Mouse (Mus musculus) myocyte (in vitro differentiated cells): ENCODE results near the gene Dnajc28. TPM values are rescaled to one million over a fixed set of nuclear protein-coding genes. Genes with fewer than 3 reads are reported as not detected.

Experiments used
- H3K27me3 ChIP-seq: one replicate; pipeline ENCODE4 v1.6.1; 2011; ENCODE audit not compliant: control insufficient read depth, insufficient read depth, insufficient read length
- H3K36me3 ChIP-seq: one replicate; pipeline ENCODE4 v1.6.1; 2011; ENCODE audit not compliant: control insufficient read depth, insufficient read depth
- H3K4me2 ChIP-seq: one replicate; pipeline ENCODE4 v1.6.1; 2011; ENCODE audit warnings: low read depth, control low read depth
- H3K4me3 ChIP-seq: one replicate; pipeline ENCODE4 v1.5.1; 2011; ENCODE audit warnings: mild to moderate bottlenecking, control low read depth, moderate library complexity
- H3K79me2 ChIP-seq: one replicate; pipeline ENCODE4 v1.6.1; 2011; ENCODE audit not compliant: control insufficient read depth, insufficient read depth
- H3ac ChIP-seq: one replicate; pipeline ENCODE4 v1.6.1; 2011; ENCODE audit not compliant: control insufficient read depth, insufficient read length
- CEBPB ChIP-seq: IDR thresholded peaks from 2 replicates; pipeline ENCODE4 v1.6.1; 2011; ENCODE audit warnings: mild to moderate bottlenecking, moderate library complexity; ENCODE audit not compliant: poor library complexity, insufficient read depth, severe bottlenecking
- E2F4 ChIP-seq: IDR thresholded peaks from one replicate; pipeline ENCODE4 v1.6.1; 2011; ENCODE audit warnings: mild to moderate bottlenecking, control low read depth, moderate library complexity; ENCODE audit not compliant: insufficient read depth
- MAX ChIP-seq: IDR thresholded peaks from one replicate; pipeline ENCODE4 v1.6.1; 2011; ENCODE audit warnings: low read depth, mild to moderate bottlenecking, control low read depth
- MYOD1 ChIP-seq, 3 experiments: IDR thresholded peaks; one replicate each; pipeline ENCODE4 v1.6.1; 2011; ENCODE audit warnings: control low read depth in 2 of 3, low read depth in 2 of 3, mild to moderate bottlenecking in 2 of 3, moderate library complexity in 1 of 3; ENCODE audit not compliant: insufficient read length in 2 of 3, control insufficient read depth in 1 of 3
- MYOG ChIP-seq, 3 experiments: IDR thresholded peaks; one replicate each; pipeline ENCODE4 v1.6.1; 2011; ENCODE audit warnings: control low read depth in 2 of 3, low read depth in 2 of 3, mild to moderate bottlenecking in 2 of 3; ENCODE audit not compliant: insufficient read length in 2 of 3, control insufficient read depth in 1 of 3, insufficient read depth in 1 of 3
- POLR2A ChIP-seq: IDR thresholded peaks from one replicate; pipeline ENCODE4 v1.6.1; 2011; ENCODE audit warnings: low read depth, mild to moderate bottlenecking, control low read depth, moderate library complexity; ENCODE audit not compliant: insufficient read length
- POLR2AphosphoS2 ChIP-seq: IDR thresholded peaks from one replicate; pipeline ENCODE4 v1.6.1; 2011; ENCODE audit warnings: low read depth, control low read depth; ENCODE audit not compliant: insufficient read length
- REST ChIP-seq: IDR thresholded peaks from one replicate; pipeline ENCODE4 v1.6.1; 2011; ENCODE audit warnings: mild to moderate bottlenecking, control low read depth, moderate library complexity; ENCODE audit not compliant: insufficient read depth, insufficient read length
- SRF ChIP-seq: IDR thresholded peaks from one replicate; pipeline ENCODE4 v1.6.1; 2011; ENCODE audit warnings: low read depth; ENCODE audit not compliant: control insufficient read depth, insufficient read length
- TCF12 ChIP-seq: IDR thresholded peaks from one replicate; pipeline ENCODE4 v1.6.1; 2011; ENCODE audit warnings: mild to moderate bottlenecking, control low read depth; ENCODE audit not compliant: poor library complexity, insufficient read depth, severe bottlenecking
- TCF3 ChIP-seq: IDR thresholded peaks from one replicate; pipeline ENCODE4 v1.6.1; 2011; ENCODE audit warnings: low read depth, control low read depth; ENCODE audit not compliant: insufficient read length
- USF1 ChIP-seq: IDR thresholded peaks from one replicate; pipeline ENCODE4 v1.6.1; 2011; ENCODE audit warnings: low read depth, mild to moderate bottlenecking, control low read depth, moderate library complexity
- polyA plus RNA-seq: library from polyadenylated mRNA; unstranded; fragments of >200 nt; fragmentation: generic; extraction: Trizol; gene quantifications from one replicate; pipeline ENCODE4 v1.2.1, GENCODE M21; 2012; ENCODE audit warnings: missing spikeins

The Dnajc28 gene
- polyA plus RNA-seq, 1 experiment, result 0.80 TPM

DNA sequence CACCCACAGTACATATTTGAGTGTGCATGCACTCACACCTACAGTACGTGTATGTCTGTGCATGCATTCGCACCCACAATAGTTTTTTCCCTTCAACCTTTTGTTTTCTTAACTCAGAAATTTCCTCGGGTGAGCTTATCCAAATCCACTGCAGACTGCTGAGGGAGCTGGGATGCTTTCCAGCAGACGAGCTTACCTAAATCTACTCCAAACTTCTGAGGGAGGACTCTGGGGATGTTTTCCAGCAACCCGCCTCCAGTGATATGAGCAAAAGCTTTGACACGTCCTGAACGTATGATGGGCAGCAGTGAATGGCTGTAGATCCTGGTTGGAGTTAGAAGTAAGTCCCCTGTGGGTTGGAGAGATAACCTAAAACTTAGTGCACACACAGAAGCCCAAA lies 9.0 kb upstream of the Dnajc28 start:
- TF ChIP-seq TCF3, result no peak
- TF ChIP-seq POLR2AphosphoS2, result no peak
- no peak for TF ChIP-seq SRF
- TF ChIP-seq MAX, result no peak
- TF ChIP-seq TCF12, result no peak
- no peak for TF ChIP-seq CEBPB
- TF ChIP-seq USF1, result no peak
- TF ChIP-seq REST, result no peak
- no peak for TF ChIP-seq MYOG (IDR thresholded peaks at IDR 0.05; ENCODE audit: control insufficient read depth in 1 of 3, insufficient read depth in 1 of 3, insufficient read length in 2 of 3, low read depth in 2 of 3)
- TF ChIP-seq E2F4, result no peak
- TF ChIP-seq POLR2A, result no peak
- TF ChIP-seq MYOD1 (IDR thresholded peaks at IDR 0.05; ENCODE audit: control insufficient read depth in 1 of 3, insufficient read length in 2 of 3, low read depth in 2 of 3), result no peak
- no peak overlapping the region for H3ac ChIP-seq
- H3K27me3 ChIP-seq, result no peaks in the 10 kb centered on the region
- no peak overlapping the region for H3K4me2 ChIP-seq
- peaks cover 20% of the 10 kb centered on the region for H3K36me3 ChIP-seq
- H3K79me2 ChIP-seq, result no peaks in the 10 kb centered on the region
- H3K4me3 ChIP-seq, result no peak overlapping the region

DNA sequence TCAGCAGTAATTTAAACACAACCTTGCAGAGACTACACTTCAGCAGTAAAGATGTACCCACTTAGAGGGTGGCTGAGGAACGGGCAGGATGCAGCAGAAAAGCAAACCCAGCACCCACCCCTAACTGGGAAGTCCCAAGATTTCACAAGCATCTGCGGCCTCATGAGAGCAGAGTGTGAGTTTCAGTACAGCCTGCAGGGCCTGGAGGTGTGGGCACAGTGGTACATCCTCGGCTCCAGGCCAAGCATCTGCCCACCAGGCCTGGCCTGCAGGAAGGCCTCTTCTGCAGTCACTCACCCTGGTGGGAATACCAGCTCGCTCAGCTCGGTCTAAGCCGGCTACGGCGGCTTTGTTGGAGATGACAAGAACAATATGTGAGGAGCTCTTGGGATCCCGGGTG lies 4.2 kb upstream of the Dnajc28 start:
- H3K4me3 ChIP-seq, result no peak overlapping the region
- peaks cover 10% of the 10 kb centered on the region for H3K36me3 ChIP-seq
- no peaks in the 10 kb centered on the region for H3K79me2 ChIP-seq
- no peak overlapping the region for H3ac ChIP-seq
- no peak overlapping the region for H3K4me2 ChIP-seq
- H3K27me3 ChIP-seq, result no peaks in the 10 kb centered on the region
- TF ChIP-seq TCF12, result no peak
- TF ChIP-seq POLR2A, result no peak
- no peak for TF ChIP-seq USF1
- TF ChIP-seq CEBPB, result no peak
- TF ChIP-seq MAX, result no peak
- no peak for TF ChIP-seq MYOD1 (IDR thresholded peaks at IDR 0.05; ENCODE audit: control insufficient read depth in 1 of 3, insufficient read length in 2 of 3, low read depth in 2 of 3)
- TF ChIP-seq POLR2AphosphoS2, result no peak
- TF ChIP-seq MYOG (IDR thresholded peaks at IDR 0.05; ENCODE audit: control insufficient read depth in 1 of 3, insufficient read depth in 1 of 3, insufficient read length in 2 of 3, low read depth in 2 of 3), result no peak
- TF ChIP-seq E2F4, result no peak
- no peak for TF ChIP-seq REST
- no peak for TF ChIP-seq SRF
- TF ChIP-seq TCF3, result no peak

DNA sequence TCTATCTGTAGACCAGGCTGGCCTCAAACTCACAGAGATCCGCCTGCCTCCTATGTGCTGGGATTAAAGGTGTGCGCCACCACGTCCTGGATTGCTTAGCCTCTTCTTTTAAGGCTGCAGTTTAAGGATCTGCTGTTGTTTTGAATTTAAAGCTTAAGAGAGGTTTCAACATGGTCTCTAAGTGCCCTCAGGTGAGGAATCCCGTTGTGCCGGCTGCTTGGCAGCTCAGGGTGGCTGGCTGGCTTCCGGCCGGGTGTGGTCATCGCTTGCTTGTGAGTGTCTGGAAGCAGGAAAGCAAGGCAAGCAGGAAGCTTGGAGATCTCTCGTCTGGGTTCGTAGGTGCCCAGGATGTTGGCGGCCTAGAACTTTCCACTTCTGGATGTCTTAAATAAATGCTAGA lies 2.2 kb upstream of the Dnajc28 start:
- Histone ChIP-seq H3K79me2 (no peaks in the 10 kb centered on the region), H3K27me3 (peaks cover 4% of the 10 kb centered on the region), H3ac (no peak overlapping the region), H3K4me3 (no peak overlapping the region), H3K4me2 (no peak overlapping the region), H3K36me3 (peaks cover 10% of the 10 kb centered on the region)
- TF ChIP-seq POLR2AphosphoS2 (no peak), E2F4 (no peak), MAX (no peak), REST (no peak), TCF12 (no peak), POLR2A (no peak), MYOG (IDR thresholded peaks at IDR 0.05; ENCODE audit: control insufficient read depth in 1 of 3, insufficient read depth in 1 of 3, insufficient read length in 2 of 3, low read depth in 2 of 3) (no peak), MYOD1 (IDR thresholded peaks at IDR 0.05; ENCODE audit: control insufficient read depth in 1 of 3, insufficient read length in 2 of 3, low read depth in 2 of 3) (no peak), USF1 (no peak), SRF (no peak), TCF3 (no peak), CEBPB (no peak)

DNA sequence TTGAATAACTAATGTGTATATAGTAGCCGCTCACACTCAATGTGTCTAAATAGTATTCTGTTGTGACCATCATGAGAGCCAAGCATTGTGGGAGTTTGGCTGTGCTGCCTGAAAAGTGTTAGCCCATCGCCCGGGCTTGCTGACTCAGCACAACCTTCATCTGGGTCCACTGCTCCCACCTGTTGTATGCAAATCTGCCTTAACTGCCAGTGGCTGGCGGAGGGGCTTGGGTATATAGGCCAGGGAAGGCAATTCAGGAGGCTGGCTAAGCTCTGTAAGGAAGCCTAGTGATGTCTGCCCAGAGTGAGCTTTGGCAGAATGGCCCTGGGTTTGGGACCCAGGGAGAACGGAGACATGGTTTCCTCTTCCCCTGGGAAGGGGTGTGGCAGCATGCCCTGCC lies 1.4 kb upstream of the Dnajc28 start:
- peaks cover 10% of the 10 kb centered on the region for H3K36me3 ChIP-seq
- peaks cover 4% of the 10 kb centered on the region for H3K27me3 ChIP-seq
- no peak overlapping the region for H3K4me3 ChIP-seq
- H3K4me2 ChIP-seq, result no peak overlapping the region
- H3ac ChIP-seq, result no peak overlapping the region
- TF ChIP-seq USF1 (no peak), SRF (no peak), POLR2A (no peak), TCF12 (no peak), MYOD1 (IDR thresholded peaks at IDR 0.05; ENCODE audit: control insufficient read depth in 1 of 3, insufficient read length in 2 of 3, low read depth in 2 of 3) (no peak), MYOG (IDR thresholded peaks at IDR 0.05; ENCODE audit: control insufficient read depth in 1 of 3, insufficient read depth in 1 of 3, insufficient read length in 2 of 3, low read depth in 2 of 3) (no peak), CEBPB (no peak), MAX (no peak), POLR2AphosphoS2 (no peak)
- H3K79me2 ChIP-seq, result no peaks in the 10 kb centered on the region
